Mouse (Mus musculus) liver, embryonic 15.5 days (tissue): Measurements from ENCODE around the gene Zfp579. TPM values are rescaled to one million over a fixed set of nuclear protein-coding genes. Genes with fewer than 3 reads are reported as not detected.
"Not testable (repeated sequence)": the region's sequence is repeated elsewhere in the genome, so short reads cannot be mapped to it uniquely, and the experiment has no call there.

Source experiments
- ATAC-seq: fragments of 200-750 bp; cut with Nextera tagmentation; 2 replicates; pipeline ENCODE4 v1.8.0; 2017; ENCODE audit warnings: moderate number of reproducible peaks, mild to moderate bottlenecking, moderate library complexity; ENCODE audit not compliant: insufficient read depth
- H3K27ac ChIP-seq: fragments of 300-500 bp; sonication (generic); replicated peaks from 2 replicates; pipeline ENCODE4 v1.5.1; 2015; ENCODE audit warnings: mild to moderate bottlenecking, inconsistent platforms
- H3K27me3 ChIP-seq: fragments of 300-500 bp; sonication (generic); 2 replicates; pipeline ENCODE4 v1.6.1; 2015; ENCODE audit warnings: mild to moderate bottlenecking, inconsistent platforms
- H3K36me3 ChIP-seq: fragments of 300-500 bp; sonication (generic); replicated peaks from 2 replicates; pipeline ENCODE4 v1.6.1; 2015; ENCODE audit warnings: moderate library complexity, mild to moderate bottlenecking, inconsistent platforms
- H3K4me1 ChIP-seq: fragments of 300-500 bp; sonication (generic); replicated peaks from 2 replicates; pipeline ENCODE4 v1.6.1; 2015; ENCODE audit warnings: inconsistent platforms
- H3K4me2 ChIP-seq: fragments of 300-500 bp; sonication (generic); 2 replicates; pipeline ENCODE4 v1.6.1; 2015; ENCODE audit warnings: moderate library complexity, mild to moderate bottlenecking, inconsistent platforms
- H3K4me3 ChIP-seq: fragments of 300-500 bp; sonication (generic); replicated peaks from 2 replicates; pipeline ENCODE4 v1.5.1; 2015; ENCODE audit warnings: mild to moderate bottlenecking, inconsistent platforms
- H3K9ac ChIP-seq: fragments of 300-500 bp; sonication (generic); 2 replicates; pipeline ENCODE4 v1.6.1; 2015; ENCODE audit warnings: moderate library complexity, mild to moderate bottlenecking, inconsistent platforms
- H3K9me3 ChIP-seq: fragments of 300-500 bp; sonication (generic); replicated peaks from 2 replicates; pipeline ENCODE4 v1.6.1; 2016; ENCODE audit warnings: inconsistent platforms
- WGBS: fragments of 180-500 bp; shearing (Covaris S2); methylation state at CpG from one replicate; pipeline ENCODE4 v1.1.7; 2015; ENCODE audit warnings: mixed read lengths; ENCODE audit not compliant: insufficient replicate concordance; 5-methylcytosine and 5-hydroxymethylcytosine counted together
- polyA plus RNA-seq: library from polyadenylated mRNA; unstranded; fragments of >200 nt; fragmentation: Nextera tagmentation; extraction: Ambion mirVana; gene quantifications from 2 replicates; pipeline ENCODE4 v1.2.1, GENCODE M21; 2015

The Zfp579 gene
- polyA plus RNA-seq, 1 experiment from 2014 or later: 3.3 TPM

DNA sequence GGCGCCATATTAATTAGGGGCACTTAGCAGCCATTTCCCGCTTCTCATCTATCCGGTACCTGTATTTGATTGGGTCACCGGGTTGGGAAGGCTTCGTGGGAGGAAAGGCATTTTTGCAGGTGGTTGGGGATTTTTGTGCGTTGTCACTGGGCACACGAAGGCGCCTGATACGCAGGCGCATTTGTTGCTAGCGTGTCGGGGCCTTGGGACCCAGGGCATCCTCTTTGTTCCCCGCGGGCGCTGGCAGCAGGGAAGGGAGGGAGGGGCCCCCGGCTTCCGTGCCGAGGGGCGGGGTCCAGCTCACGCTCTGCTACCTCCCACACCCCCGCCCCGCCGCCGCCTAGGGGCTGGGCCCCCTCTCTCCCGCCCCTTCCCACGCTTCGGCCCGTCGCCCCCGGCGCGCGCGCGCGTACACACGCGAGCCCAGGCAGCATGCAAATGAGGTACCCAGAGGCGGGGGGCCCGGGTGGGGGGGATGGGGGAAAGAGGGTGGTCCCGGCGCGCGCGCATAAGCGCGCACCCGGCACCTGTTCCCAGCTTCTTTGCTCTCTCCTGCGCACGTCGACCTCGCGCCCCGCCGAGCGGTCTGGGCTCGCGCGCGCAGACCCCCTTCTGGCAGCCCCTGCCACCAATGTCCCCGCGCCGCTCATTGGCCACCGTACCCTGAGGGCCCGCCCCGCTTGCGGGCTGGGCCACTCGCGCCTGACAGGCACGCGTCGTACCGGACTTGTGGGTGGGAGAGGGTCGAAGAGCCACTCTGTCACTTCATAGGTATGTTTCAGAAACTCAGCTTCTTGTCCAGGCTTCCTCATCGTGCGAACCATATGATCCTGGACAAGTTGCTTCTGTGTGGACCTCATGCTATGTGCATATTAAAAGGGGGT lies 19.4 kb upstream of the Zfp579 start, which contains the start of gene Gm44973:
Gm44973 (plus strand) TSS at position 379 of the 884 bp plus-strand sequence.
- WGBS: under 1% methylated on average over 75 of the region's 76 CpGs
- ATAC-seq: peak; percentile 74

DNA sequence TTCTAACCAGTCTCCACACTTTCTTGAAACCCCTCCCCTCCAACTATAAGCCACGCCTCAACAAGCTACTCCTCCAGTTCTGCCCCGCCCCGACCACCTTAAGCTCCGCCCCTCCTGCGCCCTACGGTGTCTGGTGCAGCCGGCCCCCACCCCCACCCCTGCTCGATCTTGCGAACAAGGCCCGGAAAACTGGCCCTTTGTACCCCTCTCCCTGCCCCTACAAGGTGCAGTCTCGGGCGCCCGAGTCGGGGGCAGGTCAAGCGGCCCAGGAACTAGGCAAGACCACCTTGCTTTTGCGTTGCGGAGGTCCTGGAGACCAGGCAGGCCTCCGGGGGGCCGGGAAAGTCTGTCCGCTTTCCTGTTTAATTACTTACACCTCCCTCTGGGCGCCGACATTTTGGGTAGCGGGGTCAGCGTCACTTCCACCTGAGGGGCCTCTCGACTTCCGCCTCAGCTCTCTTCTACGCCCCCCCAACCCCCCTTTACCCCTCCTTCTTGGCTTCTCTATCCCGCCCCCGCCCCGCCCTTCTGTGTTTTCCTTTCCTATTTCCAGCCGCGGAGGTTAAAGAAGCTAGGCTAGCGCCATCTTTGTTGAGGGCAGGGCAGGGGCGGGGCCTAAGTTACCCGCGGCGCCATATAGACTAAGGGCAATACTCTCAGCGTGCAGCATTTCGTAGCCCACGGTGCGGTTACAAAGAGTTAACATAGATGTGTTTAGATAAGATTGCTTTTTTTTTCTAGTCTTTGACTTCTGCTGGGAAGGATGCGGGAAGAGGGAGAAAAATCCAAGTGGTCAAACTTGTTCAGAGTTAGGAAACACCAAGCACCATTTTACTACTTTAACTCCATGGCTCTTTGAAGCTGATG lies 18.5 kb upstream of the Zfp579 start, which contains the start of the genes Zfp524 and Fiz1:
Zfp524 (plus strand) TSS at position 165 of the 867 bp plus-strand sequence.
Fiz1 (minus strand) TSS at position 447 of the 867 bp plus-strand sequence.
- peaks cover 55% of the 10 kb centered on the region for H3K36me3 ChIP-seq
- peaks cover 34% of the 10 kb centered on the region for H3K4me1 ChIP-seq
- peak within 1 kb of the TSS; percentile 93 for H3K4me2 ChIP-seq
- no peaks in the 10 kb centered on the region for H3K27me3 ChIP-seq
- WGBS: under 1% methylated on average over 42 of the region's 42 CpGs
- peak within 1 kb of the TSS; percentile 98 for H3K27ac ChIP-seq
- H3K9me3 ChIP-seq: no peaks in the 10 kb centered on the region
- peak; percentile 81 for ATAC-seq
- peak within 1 kb of the TSS; percentile 81 for H3K9ac ChIP-seq
- peak within 1 kb of the TSS; percentile 77 for H3K4me3 ChIP-seq

More for the DNA sequence above, 19.4 kb upstream of the Zfp579 start, which contains the start of gene Gm44973:
- peaks cover 36% of the 10 kb centered on the region for H3K4me1 ChIP-seq
- peak within 1 kb of the TSS; percentile 98 for H3K27ac ChIP-seq
- H3K27me3 ChIP-seq: no peaks in the 10 kb centered on the region
- H3K4me3 ChIP-seq: peak within 1 kb of the TSS; percentile 77
- no peaks in the 10 kb centered on the region for H3K9me3 ChIP-seq
- peak within 1 kb of the TSS; percentile 81 for H3K9ac ChIP-seq
- peak within 1 kb of the TSS; percentile 93 for H3K4me2 ChIP-seq
- H3K36me3 ChIP-seq: peaks cover 46% of the 10 kb centered on the region

DNA sequence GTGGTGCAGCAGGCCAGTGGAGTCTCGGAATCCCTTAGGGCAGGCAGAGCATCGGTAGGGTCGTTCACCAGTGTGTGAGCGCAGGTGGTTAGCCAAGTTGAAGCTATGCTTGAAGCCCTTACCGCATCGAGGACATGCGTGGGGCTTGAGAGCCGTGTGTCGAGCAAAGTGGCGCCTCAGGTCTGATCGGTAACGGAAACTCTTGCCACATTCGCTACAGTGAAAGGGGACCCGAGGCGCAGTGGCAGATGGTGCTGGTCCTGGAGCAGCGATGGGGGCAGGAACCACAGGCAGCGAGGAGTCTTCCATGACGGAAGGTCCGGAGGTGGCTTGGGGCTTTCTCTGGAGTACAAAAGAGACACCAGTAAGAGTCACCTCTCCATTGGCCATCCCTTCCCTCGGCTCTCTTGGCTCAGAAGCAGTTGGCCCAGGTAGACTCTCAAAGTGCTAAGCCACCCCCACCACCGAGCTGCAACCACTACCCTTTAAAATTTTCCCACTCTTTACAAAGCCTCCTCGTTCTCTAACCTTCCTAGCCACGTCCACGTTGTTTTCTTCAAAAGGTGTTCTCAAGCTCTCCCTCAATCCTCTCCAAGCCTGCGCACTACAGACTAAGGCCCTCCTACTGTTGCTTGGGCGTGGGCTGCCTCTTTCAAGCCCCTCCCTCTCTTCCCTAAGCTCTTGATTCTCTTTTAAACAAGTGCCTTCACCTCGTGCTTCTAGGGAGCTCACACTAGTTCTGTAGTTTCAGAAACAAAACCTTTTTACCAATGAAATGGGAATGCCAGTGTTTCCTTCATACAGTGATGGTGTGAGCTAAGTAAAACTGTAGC lies 16.9 kb upstream of the Zfp579 start:
- Histone ChIP-seq H3K4me2 (peak overlapping the region; percentile 93), H3K4me1 (peaks cover 22% of the 10 kb centered on the region), H3K27me3 (no peaks in the 10 kb centered on the region), H3K27ac (no peak overlapping the region; the same call in 1 of the 2 replicates), H3K36me3 (peaks cover 65% of the 10 kb centered on the region), H3K9ac (no peak overlapping the region), H3K9me3 (no peaks in the 10 kb centered on the region), H3K4me3 (peak overlapping the region; percentile 77)
- WGBS: 79% methylated on average over 27 of the region's 27 CpGs
- ATAC-seq: no peak

DNA sequence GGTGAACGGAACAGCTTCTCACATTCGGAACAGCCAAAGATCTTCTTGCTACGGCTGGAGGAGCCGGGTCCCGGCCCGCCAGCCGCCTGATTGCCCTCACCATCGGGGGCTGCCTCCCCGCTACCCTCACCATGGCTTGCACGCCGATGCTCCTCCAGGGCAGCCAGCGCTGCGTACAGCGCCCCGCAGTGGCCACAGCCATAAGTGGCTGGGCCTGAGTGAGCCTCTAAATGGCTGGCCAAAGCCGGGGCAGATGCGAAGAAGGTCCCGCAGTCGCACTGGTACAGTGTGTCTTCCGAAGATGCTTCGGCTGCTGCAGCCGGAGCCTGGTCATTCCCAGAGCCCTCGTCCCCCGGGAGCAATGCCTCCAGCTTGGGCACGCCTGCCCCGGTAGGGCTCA lies 12.3 kb upstream of the Zfp579 start:
- no peak overlapping the region for H3K27ac ChIP-seq
- peaks cover 3% of the 10 kb centered on the region for H3K4me1 ChIP-seq
- H3K27me3 ChIP-seq: no peaks in the 10 kb centered on the region
- H3K4me3 ChIP-seq: no peak overlapping the region
- no peaks in the 10 kb centered on the region for H3K9me3 ChIP-seq
- no peak overlapping the region for H3K4me2 ChIP-seq
- 92% methylated on average over 26 of the region's 26 CpGs for WGBS
- ATAC-seq: no peak
- peaks cover 64% of the 10 kb centered on the region for H3K36me3 ChIP-seq
- H3K9ac ChIP-seq: no peak overlapping the region

DNA sequence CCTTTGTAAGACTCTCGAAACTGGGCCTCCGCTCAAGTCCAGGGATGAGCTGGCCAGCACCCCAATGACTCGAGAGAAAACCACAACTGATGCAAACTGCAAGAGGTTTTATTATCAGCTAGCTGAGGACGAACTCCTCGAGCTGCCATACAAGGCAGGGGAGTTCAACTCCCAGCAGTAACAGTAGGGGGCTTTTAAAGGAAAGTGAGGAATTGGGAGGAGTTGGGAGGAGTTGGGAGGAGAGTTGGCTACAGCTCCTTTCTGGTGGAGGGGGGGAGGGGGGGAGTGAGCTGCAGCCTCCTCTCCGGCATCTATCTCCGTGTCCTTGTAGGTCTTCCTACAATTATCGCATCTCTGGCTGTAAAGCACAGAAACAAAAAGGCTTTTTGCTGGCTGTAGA lies 6.9 kb upstream of the Zfp579 start:
- H3K4me3 ChIP-seq, H3K9ac ChIP-seq, H3K4me1 ChIP-seq, H3K27me3 ChIP-seq, ATAC-seq, H3K9me3 ChIP-seq, H3K4me2 ChIP-seq, H3K27ac ChIP-seq: not testable (repeated sequence)
- H3K36me3 ChIP-seq: peaks cover 12% of the 10 kb centered on the region
- WGBS: 63% methylated on average over 8 of the region's 8 CpGs

DNA sequence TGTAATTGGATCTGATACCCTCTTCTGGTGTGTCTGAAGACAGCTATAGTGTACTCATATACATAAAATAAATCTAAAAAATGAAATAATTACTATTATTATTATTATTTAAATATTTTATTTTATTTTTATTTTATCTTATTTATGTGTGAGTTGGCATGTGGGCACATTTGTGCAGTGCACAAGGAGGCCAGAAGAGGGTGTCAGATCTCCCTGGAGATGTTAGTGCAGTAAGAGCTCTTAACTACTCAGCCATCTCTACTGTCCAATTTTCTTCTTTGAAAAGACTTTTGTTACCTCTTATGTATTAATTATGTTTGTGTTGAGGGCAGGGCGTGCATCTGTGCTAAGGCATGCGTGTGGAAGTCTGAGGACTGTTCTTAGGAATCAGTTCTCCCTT lies 3.9 kb upstream of the Zfp579 start:
- peaks cover 17% of the 10 kb centered on the region for H3K27me3 ChIP-seq
- H3K36me3 ChIP-seq: no peaks in the 10 kb centered on the region
- no peaks in the 10 kb centered on the region for H3K9me3 ChIP-seq
- H3K4me2 ChIP-seq: no peak overlapping the region
- no peak overlapping the region for H3K9ac ChIP-seq
- H3K27ac ChIP-seq: no peak overlapping the region
- no peak for ATAC-seq
- 41% methylated on average over 2 of the region's 2 CpGs for WGBS
- H3K4me1 ChIP-seq: no peaks in the 10 kb centered on the region
- H3K4me3 ChIP-seq: no peak overlapping the region

DNA sequence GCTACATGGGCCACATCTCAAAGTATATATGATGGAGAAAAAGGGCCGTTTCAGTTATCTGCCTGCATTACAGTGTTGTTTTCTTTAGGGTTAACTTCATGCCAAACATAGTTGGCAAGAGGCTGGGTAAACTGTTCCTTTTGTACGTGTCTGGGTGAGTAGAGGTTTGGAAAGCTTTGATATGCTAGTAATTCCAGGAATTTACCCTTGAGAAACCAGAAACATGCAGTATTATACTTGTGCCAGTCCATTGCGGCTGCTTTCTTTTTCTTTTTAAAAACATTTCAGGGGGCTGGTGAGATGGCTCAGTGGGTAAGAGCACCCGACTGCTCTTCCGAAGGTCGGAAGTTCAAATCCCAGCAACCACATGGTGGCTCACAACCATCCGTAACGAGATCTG lies 976 bp upstream of the Zfp579 start:
- Histone ChIP-seq H3K4me1 (no peaks in the 10 kb centered on the region), H3K36me3 (no peaks in the 10 kb centered on the region; the same call in 1 of the 2 replicates), H3K27me3 (peaks cover 39% of the 10 kb centered on the region), H3K4me2 (no peak overlapping the region), H3K9ac (no peak overlapping the region), H3K4me3 (no peak overlapping the region), H3K27ac (no peak overlapping the region), H3K9me3 (no peaks in the 10 kb centered on the region)
- WGBS: 64% methylated on average over 8 of the region's 8 CpGs
- no peak for ATAC-seq

DNA sequence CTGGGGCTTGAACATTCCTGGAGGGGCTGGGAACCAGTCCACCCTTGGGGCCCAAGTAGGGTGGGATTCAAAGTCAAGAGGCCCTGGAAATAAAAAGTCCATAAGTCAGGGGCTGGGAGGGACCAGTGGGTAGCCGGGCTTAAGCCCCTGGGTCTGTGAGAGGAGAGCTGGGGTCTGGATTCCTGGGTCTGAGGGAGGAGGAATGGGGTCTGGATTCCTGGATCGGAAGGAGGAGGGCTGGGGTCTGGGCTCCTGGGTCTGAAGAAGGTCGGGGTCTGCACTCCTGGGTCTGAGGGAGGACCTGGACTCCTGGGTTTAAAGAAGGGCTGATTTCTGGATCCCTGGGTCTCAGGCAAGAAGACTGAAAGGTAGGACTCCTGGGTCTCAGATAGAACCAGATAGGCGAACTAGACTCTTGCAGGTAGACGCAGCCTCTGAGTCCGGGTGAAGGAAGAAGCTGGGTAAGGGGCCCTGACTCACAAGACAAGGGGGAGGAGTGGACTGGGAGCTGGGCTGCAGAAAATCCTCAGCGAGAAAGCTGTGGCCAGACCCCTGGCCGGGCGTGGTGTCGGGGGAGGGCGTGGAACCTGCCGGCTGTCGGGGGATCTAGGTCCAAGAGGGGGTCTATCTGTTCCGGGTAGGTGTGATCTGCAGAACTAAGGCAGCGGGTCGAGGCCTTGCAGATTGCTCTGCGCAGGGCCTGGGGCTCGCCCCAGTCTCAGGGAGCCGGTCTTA lies 523 bp downstream of the Zfp579 start:
- Histone ChIP-seq H3K4me2 (peak overlapping the region; percentile 60), H3K4me3 (peak overlapping the region; percentile 56), H3K9me3 (no peaks in the 10 kb centered on the region), H3K27ac (no peak overlapping the region), H3K27me3 (peaks cover 39% of the 10 kb centered on the region), H3K9ac (peak overlapping the region; percentile 36; the same call in 1 of the 2 replicates), H3K4me1 (no peaks in the 10 kb centered on the region), H3K36me3 (no peaks in the 10 kb centered on the region; the same call in 1 of the 2 replicates)
- WGBS: 7% methylated on average over 19 of the region's 19 CpGs
- no peak for ATAC-seq

DNA sequence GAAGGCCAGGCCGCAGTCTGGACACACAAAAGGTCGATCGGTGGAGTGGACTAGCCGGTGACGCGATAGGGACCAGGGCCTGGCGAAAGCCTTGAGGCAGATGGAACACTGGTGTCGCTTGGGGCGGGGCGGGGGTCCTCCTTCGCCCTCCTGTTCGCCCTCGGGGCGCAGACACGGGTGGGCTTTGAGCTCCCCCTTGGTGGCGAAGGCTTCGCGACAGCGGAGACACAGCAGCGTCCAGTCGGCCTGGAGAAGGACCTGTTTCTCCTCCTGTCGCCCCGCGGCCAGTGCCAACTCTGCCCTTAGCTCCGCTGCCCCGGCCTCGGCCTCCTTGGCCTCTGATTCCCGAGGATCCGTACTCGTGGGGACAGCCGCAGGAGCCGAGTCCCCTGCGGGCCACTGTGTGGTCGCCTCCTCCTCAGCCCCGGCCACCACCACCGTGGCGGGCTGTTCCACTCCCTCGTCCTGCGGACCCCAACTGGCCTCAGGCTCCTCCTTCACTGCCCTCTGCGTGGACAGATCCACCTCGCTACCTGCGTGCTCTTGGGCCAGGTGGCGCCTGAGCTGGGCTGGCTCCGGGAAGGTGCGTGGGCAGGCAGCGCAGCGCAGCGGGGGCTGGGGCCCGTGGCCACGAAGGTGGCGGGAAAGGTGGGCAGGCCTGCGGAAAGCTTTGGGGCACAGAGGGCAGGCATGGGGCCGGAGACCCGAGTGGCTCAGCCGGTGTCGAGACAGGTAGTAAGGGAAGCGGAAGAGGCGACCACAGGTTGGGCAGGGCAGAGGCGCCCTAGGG lies 1.8 kb downstream of the Zfp579 start:
- ATAC-seq: no peak
- Histone ChIP-seq H3K27ac (no peak overlapping the region), H3K36me3 (no peaks in the 10 kb centered on the region; the same call in 1 of the 2 replicates), H3K4me1 (no peaks in the 10 kb centered on the region), H3K4me2 (no peak overlapping the region), H3K9ac (no peak overlapping the region), H3K9me3 (no peaks in the 10 kb centered on the region), H3K4me3 (no peak overlapping the region), H3K27me3 (peaks cover 39% of the 10 kb centered on the region)
- WGBS: 53% methylated on average over 59 of the region's 59 CpGs
